Mouse (Mus musculus) layer of hippocampus, postnatal 36 days (tissue): ENCODE data around the gene Hist1h2bb. TPM values are rescaled to one million over a fixed set of nuclear protein-coding genes. Genes with fewer than 3 reads are reported as not detected.

Source experiments
- DNase-seq, 2 experiments: peaks; one replicate each; pipeline ENCODE4 v3.0.0; 2022
- total RNA-seq, 2 experiments: library from RNA; stranded (reverse); gene quantifications; 2 replicates each; pipeline ENCODE4 v1.2.3; 2021

Hist1h2bb gene
- total RNA-seq, 2 experiments from 2014 or later, result 23.0 to 24.2 TPM

DNA sequence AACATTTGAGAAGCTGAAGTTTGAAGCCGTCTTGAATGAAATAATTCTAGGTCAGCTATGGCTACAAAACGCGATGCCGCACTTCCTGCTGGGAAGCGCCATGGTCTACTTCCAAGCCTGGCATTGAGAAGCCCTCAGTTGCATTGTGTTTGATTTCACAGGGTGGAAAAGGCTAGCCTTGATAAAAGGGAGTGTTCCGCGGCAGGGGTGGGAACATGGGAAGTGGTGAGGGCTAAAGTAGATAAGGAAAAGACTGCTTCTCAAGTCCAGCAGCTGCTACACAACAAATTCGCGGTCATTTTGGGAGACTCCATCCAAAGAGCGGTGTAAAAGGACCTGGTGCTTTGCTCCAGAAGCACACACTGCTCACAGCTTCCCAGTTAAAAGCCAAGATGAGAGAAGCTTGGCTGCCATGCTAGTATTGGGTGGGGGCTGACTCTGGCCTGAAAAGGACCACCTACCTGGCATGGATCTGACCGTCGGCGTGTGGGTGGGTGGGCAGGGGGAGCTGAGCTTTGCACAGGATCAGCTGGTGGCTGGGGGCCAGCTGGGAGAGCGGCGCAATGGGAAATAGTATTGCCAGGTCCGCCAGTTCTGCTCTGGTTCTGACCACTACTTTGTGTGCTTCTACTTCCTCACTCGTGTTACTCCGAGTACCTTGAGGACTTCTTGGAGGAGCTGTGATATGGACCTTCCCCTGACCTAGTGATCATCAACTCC lies 17.9 kb upstream of the Hist1h2bb start:
- DNase-seq, result no peak

DNA sequence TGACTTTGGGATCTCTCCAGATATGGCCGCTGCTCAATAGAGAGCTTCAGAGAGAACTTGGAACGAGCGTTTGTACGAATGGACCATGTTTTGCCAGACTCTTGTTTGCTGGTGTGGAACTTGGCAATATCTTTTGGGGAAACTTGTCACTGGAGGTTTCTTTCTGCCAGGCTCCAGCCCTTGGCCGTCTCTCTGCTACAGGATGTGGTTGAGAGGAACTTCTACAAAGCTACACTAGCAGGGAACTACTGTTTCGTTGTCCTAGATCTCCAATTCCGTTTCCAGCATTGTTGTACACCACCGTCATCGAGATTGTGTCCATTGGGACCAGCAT lies 17.4 kb upstream of the Hist1h2bb start:
- DNase-seq, result no peak

DNA sequence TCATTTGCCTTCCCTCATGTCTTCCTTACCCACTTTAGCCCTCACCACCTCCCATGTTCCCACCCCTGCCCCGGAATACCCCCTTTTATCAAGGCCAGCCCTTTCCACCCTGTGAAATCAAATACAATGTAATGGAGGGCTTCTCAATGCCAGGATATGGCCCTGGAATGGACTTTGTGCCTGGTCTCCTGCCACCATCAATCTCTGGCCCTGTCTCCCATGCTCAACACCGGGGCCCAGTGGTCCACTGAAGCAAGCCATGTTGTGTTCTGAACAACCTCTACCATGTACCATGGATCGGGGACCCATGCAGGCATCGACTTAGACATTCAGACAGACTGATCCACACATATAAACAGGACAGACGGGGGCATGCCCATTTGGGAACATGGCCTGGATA lies 16.8 kb upstream of the Hist1h2bb start:
- no peak for DNase-seq

DNA sequence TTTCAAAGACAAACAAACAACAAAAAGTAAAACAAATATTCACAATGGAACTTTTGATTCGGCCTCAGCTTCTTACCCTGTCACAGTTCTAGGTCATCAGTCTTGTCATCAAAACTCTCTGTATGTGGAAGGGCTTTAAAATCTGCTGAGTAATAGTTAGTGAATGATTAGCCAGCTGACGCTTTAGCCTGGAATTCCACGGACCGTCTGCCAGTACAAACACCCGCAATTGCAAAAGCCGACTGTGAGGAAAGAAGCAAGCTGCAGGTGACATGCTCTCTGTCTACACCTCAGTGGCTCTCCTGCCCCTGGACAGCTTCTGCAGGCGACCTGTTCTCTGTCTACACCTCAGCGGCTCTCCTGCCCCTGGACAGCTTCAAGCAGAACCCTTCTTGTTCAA lies 16.1 kb upstream of the Hist1h2bb start:
- DNase-seq, result no peak

DNA sequence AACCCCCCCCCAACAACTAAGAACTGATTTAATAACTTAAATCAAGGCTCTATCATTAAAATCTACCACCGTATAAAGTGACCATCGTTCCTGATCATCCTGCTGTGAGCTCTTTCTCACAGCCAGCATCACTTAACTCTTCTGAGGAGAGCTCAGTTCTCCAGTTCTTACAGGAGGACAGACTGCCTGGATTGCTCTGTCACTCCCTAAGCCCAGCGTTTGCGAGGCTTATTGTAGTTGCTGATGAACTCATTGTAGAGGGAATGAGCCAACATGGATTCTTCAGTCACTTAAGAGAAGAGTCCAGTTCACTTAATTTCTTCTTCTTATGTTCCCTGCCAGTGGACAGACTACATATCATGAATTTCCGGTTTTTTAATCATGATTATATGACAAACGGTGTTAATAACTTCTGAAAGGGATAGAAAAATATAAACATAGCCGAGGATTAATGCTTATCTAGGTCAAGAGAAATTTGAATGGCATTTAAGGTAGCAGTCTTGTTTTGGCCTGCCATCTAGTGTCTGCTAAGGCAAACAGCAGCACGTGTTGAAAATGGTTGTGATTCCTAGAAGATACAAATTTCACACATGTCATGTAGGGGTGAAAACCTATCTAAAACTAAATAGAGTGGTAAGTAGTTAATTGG lies 14.3 kb upstream of the Hist1h2bb start:
- no peak for DNase-seq

DNA sequence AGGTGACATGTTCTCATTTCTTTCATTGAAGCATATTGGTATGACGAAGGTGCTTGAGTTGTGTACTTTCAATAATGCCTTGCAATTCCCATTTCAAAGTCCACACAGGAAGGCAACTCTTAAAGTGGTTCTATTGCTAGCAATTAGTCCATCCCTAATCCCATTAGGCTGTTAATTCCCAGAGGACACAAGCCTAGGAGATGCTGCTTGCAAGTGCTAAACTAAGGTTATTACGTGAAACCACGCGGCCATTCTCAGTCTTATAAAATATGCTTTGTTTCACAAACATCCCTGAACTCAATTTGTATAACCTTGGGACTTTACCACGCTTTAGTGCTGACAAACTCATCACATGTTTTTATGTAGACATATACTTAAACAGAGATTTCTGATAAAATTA lies 9.4 kb upstream of the Hist1h2bb start:
- DNase-seq, result no peak

DNA sequence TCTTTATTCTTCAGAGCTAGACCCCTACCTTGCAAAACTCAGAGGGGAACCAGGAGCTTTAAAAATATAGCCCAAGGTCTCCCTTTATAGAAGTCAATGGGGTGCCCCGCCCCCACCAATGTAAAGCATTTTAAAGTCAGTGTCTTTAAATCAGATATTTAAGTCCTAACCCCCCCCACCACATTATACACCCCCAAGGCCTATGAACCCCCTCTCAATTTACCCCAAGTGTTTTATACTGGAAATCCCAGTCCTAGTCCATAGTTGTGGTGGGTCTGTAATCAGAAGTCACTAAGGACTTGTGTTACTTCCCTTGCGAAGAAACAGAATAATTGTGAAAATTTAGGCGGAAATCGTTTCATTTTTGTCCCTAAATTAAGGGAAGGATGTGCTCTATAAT lies 8.5 kb upstream of the Hist1h2bb start:
- no peak for DNase-seq

DNA sequence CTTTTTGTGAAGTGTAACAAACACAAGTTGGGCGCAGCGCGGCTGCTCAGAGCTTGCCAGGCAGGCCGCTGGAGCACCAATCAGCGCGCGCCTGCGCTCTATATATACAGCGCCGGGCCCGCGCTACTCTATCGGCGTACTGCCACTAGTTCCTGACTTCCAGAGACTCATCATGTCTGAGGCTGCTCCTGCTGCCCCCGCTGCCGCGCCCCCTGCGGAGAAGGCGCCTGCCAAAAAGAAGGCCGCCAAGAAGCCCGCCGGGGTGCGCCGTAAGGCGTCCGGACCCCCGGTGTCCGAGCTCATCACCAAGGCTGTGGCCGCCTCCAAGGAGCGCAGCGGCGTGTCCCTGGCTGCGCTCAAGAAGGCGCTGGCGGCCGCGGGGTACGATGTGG lies 7.9 kb upstream of the Hist1h2bb start, which contains the start of gene Hist1h1c:
Gene Hist1h1c (plus strand): TSS at position 132 of the 392 bp plus-strand sequence.
- peak; percentile 83 to 84 for DNase-seq

DNA sequence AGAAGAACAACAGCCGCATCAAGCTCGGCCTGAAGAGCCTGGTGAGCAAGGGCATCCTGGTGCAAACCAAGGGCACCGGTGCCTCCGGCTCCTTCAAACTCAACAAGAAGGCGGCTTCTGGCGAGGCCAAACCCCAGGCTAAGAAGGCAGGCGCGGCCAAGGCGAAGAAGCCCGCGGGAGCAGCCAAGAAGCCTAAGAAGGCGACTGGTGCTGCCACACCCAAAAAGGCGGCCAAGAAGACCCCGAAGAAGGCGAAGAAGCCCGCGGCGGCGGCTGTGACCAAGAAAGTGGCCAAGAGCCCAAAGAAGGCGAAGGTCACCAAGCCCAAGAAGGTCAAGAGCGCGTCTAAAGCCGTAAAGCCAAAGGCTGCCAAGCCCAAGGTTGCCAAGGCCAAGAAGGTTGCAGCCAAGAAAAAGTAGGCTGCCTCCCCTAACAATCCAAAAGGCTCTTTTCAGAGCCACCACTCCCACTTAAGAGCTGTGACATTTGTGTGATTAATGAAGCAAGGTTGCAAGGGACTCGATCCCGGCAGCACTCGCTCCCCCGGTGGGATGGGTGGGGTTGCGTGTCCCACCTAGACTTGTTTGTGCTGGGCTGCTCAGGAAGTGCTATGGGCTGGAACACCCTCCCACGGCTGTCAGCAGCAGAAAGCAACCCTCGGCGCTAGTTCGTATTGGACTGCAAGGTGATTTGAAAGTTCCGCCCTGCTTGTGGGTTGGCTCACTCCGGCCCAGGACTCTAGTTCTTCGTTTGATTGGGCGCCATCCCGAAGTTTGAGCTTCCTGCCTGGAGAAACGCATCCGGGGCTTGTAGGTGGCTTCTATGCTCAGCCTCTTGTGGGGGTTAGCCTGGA lies 7.2 kb upstream of the Hist1h2bb start:
- DNase-seq, result peak; percentile 90 to 93

DNA sequence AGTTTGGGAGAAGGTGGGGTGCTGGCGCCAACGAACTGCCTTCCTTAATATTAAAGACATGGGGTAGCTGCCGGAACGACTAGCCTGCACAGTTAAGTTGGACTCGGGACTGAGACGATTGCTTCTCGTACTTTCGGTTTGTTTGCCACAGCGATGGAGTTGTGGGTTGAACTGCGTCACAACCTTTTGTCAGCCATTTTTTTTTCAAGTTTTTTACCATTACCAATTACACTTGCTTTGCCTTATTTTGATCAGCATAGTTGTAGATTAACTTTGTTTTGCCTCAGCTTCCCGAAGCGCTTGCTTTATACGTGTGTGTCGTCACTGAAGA lies 6.6 kb upstream of the Hist1h2bb start:
- no peak for DNase-seq

DNA sequence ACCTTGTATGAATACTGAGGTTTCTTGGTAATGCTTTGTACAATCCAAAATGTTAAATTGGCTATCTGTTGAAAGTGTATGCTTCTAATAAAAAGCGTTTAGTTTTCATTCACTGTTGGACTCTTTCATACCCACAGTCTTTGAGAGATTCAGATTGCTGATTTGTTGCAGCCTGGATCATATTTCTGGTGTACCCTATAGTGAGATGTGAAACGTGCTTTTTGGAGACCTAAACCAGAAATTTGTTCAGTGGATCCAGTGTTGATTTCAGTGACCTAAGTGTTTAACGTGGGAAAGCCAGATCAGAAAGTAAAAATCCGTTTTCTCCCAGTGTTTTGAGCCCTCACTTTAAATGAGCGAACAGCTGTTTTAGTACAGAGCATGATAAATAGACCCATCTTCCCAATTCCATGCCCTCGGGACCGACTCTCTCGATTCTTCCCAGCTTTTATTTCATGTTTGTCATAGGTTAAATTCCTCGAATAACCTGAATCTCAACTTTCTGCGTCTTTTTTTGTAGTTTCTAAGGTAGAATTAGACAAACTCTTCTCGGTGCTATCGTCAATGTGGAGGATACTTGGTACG lies 6.2 kb upstream of the Hist1h2bb start:
- DNase-seq, result no peak

DNA sequence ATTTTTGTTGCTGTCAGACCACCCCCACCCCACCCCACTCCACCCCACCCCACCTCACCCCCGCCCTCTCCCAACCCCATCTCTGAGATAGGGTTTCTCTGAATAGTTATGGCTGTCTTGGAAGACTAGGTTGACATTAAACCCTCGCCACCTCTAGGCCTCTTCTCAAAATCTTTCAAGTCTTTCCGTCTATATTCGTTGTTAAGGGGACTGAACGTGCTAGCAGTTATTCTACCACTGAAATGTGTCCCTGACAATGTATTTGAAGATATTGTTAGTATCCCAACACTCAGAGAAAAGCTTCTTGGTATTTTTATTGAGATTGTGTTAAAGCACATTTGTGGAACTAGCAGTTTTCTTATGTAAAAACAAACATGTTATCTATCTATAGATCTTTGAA lies 5.6 kb upstream of the Hist1h2bb start:
- DNase-seq, result no peak

DNA sequence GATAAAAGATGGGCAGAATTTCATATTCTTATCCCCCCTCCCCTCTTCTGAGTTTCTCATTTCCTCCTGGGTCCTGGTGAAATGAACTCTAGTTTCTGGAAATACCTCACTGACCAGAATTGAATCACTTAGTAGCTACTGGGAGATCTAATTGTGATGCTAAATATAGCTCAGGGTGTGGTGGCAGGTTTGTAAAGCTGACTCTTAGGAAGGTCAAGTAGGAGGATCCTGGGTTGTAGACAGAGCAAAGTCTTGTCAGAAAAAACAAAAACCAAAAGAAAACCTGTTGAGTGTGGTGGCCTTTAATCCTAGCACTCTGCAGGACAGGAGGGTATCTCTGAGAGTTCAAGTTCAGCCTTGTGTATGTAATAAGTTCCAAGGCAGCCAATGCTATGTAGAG lies 4.5 kb upstream of the Hist1h2bb start:
- no peak for DNase-seq

DNA sequence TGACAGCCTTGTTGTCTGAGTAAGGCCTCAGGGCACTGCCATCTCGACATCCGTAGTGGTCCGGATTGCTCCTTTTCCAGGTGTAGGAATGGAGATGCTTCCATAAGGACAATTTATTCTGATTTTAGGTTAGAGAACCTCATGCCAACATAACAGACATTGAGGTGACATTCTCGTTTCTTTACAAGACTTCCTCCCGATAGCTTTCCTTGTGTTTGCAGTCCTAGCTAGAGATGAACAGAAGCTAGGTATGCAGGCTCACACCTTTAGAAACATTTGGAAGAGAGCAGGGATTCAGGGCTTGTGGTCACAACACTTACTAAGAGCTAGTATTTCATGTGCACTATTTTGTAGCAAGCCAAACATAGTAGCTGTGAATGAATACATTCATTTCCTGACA lies 3.3 kb upstream of the Hist1h2bb start:
- DNase-seq, result no peak

DNA sequence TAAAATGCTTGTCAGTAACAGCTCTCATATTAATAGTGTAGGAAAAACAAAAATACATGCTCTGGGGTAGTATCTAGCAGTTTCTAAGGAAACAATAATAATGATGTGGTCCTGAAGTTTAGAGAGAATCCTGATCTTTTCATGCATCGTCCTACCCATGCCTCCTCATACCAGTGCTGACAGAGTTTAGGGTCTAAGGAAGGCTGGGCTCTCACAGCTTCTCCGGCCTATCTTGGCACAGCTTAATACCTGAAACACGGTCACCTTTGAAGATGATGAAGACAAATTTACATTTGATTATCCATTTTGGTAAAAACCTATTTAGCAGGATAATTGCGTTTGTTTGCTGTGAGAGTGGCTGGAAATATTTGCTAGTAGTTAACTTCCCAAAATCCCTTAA lies 2.6 kb upstream of the Hist1h2bb start:
- DNase-seq, result no peak

DNA sequence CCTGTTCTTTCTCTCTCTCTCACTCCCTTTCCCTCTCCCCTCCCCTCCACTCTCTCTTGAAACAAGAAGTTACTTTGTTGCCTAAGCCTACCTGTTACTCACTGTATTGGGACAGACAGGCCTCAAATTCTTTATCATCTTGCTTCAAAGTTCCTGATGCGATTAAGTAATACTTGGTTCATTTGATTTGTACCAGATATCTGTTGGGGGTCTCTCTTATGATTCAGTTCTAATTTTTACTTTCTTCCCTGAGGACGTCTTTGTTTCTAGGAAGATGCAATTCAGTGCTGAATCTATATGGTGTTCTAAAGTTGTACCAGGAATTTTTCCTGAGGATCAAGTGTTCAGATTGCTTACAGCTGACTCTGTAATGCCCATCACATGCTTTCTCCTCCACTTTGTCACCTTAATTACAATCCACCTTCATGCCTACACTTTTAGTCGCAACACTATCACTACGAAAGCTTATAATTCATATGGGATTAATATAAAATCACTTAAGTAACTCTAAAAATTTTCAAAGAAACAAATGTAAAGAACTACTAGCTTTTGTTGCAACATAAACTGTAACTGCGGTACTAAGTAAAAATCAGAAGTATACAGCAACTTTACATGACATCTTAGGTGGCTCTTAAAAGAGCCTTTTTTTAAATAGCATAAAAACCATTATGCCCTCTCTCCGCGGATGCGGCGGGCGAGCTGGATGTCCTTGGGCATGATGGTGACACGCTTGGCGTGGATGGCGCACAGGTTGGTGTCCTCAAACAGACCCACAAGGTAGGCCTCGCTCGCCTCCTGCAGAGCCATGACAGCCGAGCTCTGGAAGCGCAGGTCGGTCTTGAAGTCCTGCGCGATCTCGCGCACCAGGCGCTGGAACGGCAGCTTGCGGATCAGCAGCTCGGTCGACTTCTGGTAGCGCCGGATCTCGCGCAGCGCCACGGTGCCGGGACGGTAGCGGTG lies 1.8 kb upstream of the Hist1h2bb start:
- no peak for DNase-seq

DNA sequence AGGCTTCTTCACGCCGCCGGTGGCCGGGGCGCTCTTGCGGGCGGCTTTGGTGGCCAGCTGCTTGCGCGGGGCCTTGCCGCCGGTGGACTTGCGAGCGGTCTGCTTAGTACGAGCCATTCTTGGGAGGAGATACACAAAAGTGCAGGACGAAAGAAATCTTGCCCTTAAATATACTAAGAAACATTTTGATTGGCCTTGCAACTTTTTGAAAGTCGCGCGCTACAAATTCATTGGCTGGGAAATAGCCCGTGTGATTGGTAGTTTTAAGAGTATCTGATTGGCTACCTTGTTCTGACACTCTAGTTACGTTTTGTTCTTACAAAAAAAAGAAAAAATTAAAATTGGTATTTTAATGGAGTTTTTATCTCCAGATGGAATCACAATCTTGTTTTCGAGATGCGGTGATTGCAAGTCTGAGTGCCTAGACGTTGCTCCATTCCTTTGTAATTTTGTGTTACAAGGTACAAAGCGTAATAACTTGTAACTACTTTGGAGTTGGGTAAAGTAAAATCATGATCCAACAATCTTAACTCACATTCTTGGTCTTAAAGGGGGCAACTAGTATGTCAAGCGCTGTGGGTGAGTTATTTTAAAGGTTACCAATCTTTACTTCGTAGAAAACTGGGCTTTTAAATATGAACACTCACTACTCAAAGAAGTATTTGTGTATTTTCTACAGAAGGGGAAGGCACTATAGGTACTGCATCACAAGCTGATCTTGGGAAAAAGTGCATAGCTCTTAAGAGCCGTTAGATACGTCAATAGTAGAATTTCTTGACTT lies 963 bp upstream of the Hist1h2bb start, which contains the start of gene Hist1h3c:
Gene Hist1h3c (minus strand): TSS at position 222 of the 781 bp plus-strand sequence.
- peak; percentile 60 to 74 for DNase-seq

DNA sequence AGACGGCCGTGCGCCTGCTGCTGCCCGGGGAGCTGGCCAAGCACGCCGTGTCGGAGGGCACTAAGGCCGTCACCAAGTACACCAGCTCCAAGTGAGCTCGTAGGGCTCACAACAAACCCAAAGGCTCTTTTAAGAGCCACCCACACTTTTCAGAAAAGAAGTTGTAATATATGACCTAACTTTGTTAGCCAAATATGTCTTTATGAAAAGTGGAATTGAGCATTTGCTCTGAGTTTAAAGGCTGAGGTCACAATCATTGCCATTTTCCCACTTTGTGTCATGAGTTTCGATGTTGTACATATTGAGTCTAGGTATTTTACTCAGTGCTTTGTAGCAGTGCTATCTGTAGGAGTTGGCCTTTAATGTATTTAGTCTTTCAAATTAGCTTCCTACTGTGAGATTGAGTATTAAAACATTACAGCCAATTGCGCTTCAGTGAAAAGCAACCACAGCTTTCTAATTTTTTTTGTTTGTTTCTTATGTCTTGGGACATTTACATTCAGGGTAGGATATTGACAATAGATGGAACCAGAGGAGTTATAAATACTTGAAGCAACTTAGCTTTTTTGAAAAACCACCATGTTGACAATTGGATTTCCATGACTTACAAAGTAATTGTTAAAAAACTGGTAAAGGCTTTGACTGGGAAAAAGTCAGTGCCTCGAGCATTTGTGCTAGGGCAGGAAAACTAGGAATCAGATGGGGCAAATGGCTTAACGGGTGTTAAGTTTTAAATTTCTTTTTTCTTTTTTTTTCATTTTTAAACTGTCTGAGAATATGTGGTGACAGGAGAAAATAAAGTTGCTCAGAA lies 752 bp downstream of the Hist1h2bb start:
- DNase-seq, result no peak

DNA sequence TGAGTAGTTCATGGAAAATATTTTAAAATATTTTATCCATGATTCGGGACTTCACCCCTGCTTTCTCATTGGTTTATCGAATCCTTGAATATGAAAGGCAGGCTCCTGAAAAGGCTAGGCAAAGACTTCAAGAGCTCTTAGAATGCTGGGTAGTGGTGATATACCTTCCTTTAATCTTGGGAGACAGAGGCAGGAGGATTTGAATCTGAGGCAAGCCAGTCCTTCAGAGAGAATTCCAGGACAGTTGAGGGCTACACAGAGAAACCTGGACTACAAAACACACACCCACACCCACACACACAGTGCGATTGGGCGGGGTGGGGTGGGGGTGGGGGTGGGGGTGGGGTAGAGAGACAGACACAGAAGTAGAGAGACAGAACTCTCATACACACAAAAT lies 1.4 kb downstream of the Hist1h2bb start:
- DNase-seq, result no peak

DNA sequence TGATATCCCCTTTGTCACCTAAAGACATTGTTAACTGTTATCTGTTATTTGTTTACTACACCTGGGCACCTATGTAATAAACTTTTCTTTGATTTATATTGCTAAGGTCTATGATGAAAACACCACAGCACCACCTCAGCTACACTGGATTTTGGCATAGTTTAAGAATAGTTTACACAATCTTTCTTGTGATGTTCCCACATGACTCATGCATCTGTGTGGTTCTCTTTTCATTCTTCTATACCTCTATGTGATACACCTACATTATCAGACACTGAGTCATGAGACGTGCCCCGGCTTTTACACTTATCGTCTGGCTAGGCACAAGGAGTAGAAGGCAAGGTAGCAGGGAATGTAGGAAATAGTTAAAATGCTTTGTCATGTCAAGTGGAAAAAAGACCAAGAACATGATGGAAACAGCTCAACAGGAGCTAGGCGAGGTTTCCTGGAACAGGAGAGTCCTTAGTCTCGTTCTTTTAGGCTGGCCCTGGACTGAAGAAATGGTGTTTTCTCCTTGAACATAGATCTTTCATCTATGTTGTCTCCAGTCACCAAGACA lies 3.1 kb downstream of the Hist1h2bb start:
- DNase-seq, result no peak
